Mouse (Mus musculus) mouse trophoblast stem cell (cell line): ENCODE data around the gene Tob1.

Source experiments
- in situ Hi-C, 2 experiments: fragments of 300-500 bp; cut with MseI, MboI; formaldehyde crosslinking; loops; 2 replicates in 1 of 2; 3 replicates in 1 of 2; pipeline ENCODE4 v1.15.1; 2025

Gene Tob1

GRCm38 (mm10) chr11:94229207-94229960 lies 18.1 kb downstream of the Tob1 start:
- in situ Hi-C loops = no loop called here

GRCm38 (mm10) chr11:94230244-94230643 lies 19.0 kb downstream of the Tob1 start:
- in situ Hi-C loops = no loop called here

- in situ Hi-C loops = no loop called here
These were observed 20.7 kb downstream of the Tob1 start for GRCm38 (mm10) chr11:94231821-94232552.

- in situ Hi-C loops = no loop called here
These were observed 22.2 kb downstream of the Tob1 start for GRCm38 (mm10) chr11:94233405-94233804.

- in situ Hi-C loops = no loop called here
These were observed 23.1 kb downstream of the Tob1 start for GRCm38 (mm10) chr11:94234380-94234779.

- in situ Hi-C loops = loop anchor here (5.0 kb wide), 2 partner anchors 37 to 42 kb away; no protein-coding TSS in a partner anchor
These were observed 23.6 kb downstream of the Tob1 start for GRCm38 (mm10) chr11:94234857-94235256.

GRCm38 (mm10) chr11:94236074-94236473 lies 24.8 kb downstream of the Tob1 start:
- in situ Hi-C loops = loop anchor here (5.0 kb wide), 2 partner anchors 36 to 41 kb away; no protein-coding TSS in a partner anchor

- in situ Hi-C loops = loop anchor here (5.0 kb wide), 2 partner anchors 34 to 39 kb away; no protein-coding TSS in a partner anchor
These were observed 27.5 kb downstream of the Tob1 start for GRCm38 (mm10) chr11:94238786-94239185.

- in situ Hi-C loops = loop anchor here (5.0 kb wide), 2 partner anchors 33 to 38 kb away; no protein-coding TSS in a partner anchor
These were observed 28.5 kb downstream of the Tob1 start for GRCm38 (mm10) chr11:94239706-94240105.

- in situ Hi-C loops = no loop called here
These were observed 31.6 kb downstream of the Tob1 start for GRCm38 (mm10) chr11:94242760-94243421.

GRCm38 (mm10) chr11:94243422-94244180 lies 32.3 kb downstream of the Tob1 start:
- in situ Hi-C loops = no loop called here

GRCm38 (mm10) chr11:94244385-94244784 lies 33.1 kb downstream of the Tob1 start:
- in situ Hi-C loops = no loop called here

GRCm38 (mm10) chr11:94245955-94246788 lies 34.9 kb downstream of the Tob1 start, which contains the start of gene Wfikkn2:
Wfikkn2 (minus strand) TSS chr11:94246005.
- in situ Hi-C loops = no loop called here

GRCm38 (mm10) chr11:94246789-94247061 lies 35.5 kb downstream of the Tob1 start:
- in situ Hi-C loops = no loop called here

GRCm38 (mm10) chr11:94253156-94253555 lies 41.9 kb downstream of the Tob1 start:
- in situ Hi-C loops = no loop called here

GRCm38 (mm10) chr11:94253691-94254090 lies 42.4 kb downstream of the Tob1 start:
- in situ Hi-C loops = no loop called here

GRCm38 (mm10) chr11:94255733-94256132 lies 44.5 kb downstream of the Tob1 start:
- in situ Hi-C loops = no loop called here

- in situ Hi-C loops = no loop called here
These were observed 46.7 kb downstream of the Tob1 start for GRCm38 (mm10) chr11:94257987-94258386.

- in situ Hi-C loops = no loop called here
These were observed 48.6 kb downstream of the Tob1 start for GRCm38 (mm10) chr11:94259814-94260213.

- in situ Hi-C loops = no loop called here
These were observed 50.5 kb downstream of the Tob1 start for GRCm38 (mm10) chr11:94261585-94262370.
